Mouse (Mus musculus) CH12.LX (cell line): ENCODE measurements around the gene Calcoco1. TPM values are rescaled to one million over a fixed set of nuclear protein-coding genes. Genes with fewer than 3 reads are reported as not detected.
A peak's percentile ranks its signal among the peaks of the same experiment; 100 is the strongest.

Experiments
- DNase-seq: peaks from one replicate; pipeline ENCODE4 v3.0.0-alpha.2; 2013; ENCODE audit errors: extremely low read depth
- H3K27ac ChIP-seq: 2 replicates; pipeline ENCODE4 v1.5.1; 2012; ENCODE audit warnings: low read depth, mild to moderate bottlenecking, control low read depth, moderate library complexity; ENCODE audit not compliant: insufficient read depth
- H3K27me3 ChIP-seq: replicated peaks from 2 replicates; pipeline ENCODE3; 2012; ENCODE audit warnings: inconsistent platforms
- H3K36me3 ChIP-seq, 2 experiments: replicated peaks in 1 of 2; 2 replicates each; pipeline versions ENCODE3 to v1.6.1; 2012; ENCODE audit warnings: inconsistent platforms in 1 of 2, low read length in 1 of 2, mild to moderate bottlenecking in 1 of 2, mixed read lengths in 1 of 2, moderate library complexity in 1 of 2; ENCODE audit not compliant: control insufficient read depth in 1 of 2, insufficient read depth in 1 of 2
- H3K4me1 ChIP-seq, 2 experiments: 2 replicates each; pipeline ENCODE4 v1.6.1; 2012; ENCODE audit warnings: inconsistent platforms in 1 of 2, moderate library complexity in 1 of 2; ENCODE audit not compliant: insufficient read depth in 2 of 2, control insufficient read depth in 1 of 2
- H3K4me2 ChIP-seq: 2 replicates; pipeline ENCODE4 v1.6.1; 2012; ENCODE audit warnings: low read depth, mild to moderate bottlenecking, control low read depth; ENCODE audit not compliant: poor library complexity, insufficient read depth, severe bottlenecking
- H3K4me3 ChIP-seq, 3 experiments: fragments of 150-350 bp in 1 of 3; sonication (generic) in 1 of 3; replicated peaks in 1 of 3; 2 replicates each; pipeline versions ENCODE3 to v1.5.1; 2011 to 2012; ENCODE audit warnings: low read depth in 2 of 3, low read length in 2 of 3, mild to moderate bottlenecking in 2 of 3, moderate library complexity in 2 of 3, control low read depth in 1 of 3, improper control_type of control experiment in 1 of 3, inconsistent platforms in 1 of 3, mixed read lengths in 1 of 3; ENCODE audit not compliant: poor library complexity in 1 of 3
- H3K79me2 ChIP-seq: replicated peaks from 2 replicates; pipeline ENCODE4 v1.6.1; 2012; ENCODE audit warnings: mild to moderate bottlenecking, moderate library complexity; ENCODE audit not compliant: control insufficient read depth, poor library complexity, insufficient read depth, severe bottlenecking; ENCODE audit errors: extremely low read depth
- H3K9ac ChIP-seq: 2 replicates; pipeline ENCODE4 v1.6.1; 2012; ENCODE audit warnings: low read depth, mild to moderate bottlenecking, control low read depth, moderate library complexity; ENCODE audit not compliant: insufficient read depth
- H3K9me3 ChIP-seq: replicated peaks from 2 replicates; pipeline ENCODE3; 2012; ENCODE audit warnings: low read length, inconsistent platforms, mixed read lengths
- BHLHE40 ChIP-seq: IDR thresholded peaks from 2 replicates; pipeline ENCODE4 v1.6.1; 2011; ENCODE audit warnings: mild to moderate bottlenecking, low read depth, low read length, improper control_type of control experiment
- CHD2 ChIP-seq: IDR thresholded peaks from 2 replicates; pipeline ENCODE4 v1.6.1; 2011; ENCODE audit warnings: low read length, improper control_type of control experiment
- CTCF ChIP-seq, 2 experiments: IDR thresholded peaks in 1 of 2; conservative IDR thresholded peaks in 1 of 2; 2 replicates each; pipeline ENCODE4 v1.5.1; 2011 to 2012; ENCODE audit warnings: low read depth in 2 of 2, low read length in 2 of 2, improper control_type of control experiment in 1 of 2, inconsistent platforms in 1 of 2, mild to moderate bottlenecking in 1 of 2, moderate library complexity in 1 of 2
- E2F4 ChIP-seq: IDR thresholded peaks from 2 replicates; pipeline ENCODE4 v1.6.1; 2011; ENCODE audit warnings: low read depth, low read length, improper control_type of control experiment; ENCODE audit not compliant: insufficient replicate concordance
- ELF1 ChIP-seq: IDR thresholded peaks from 2 replicates; pipeline ENCODE4 v1.6.1; 2014; ENCODE audit warnings: low read depth, mild to moderate bottlenecking, inconsistent platforms, low read length, improper control_type of control experiment
- EP300 ChIP-seq: IDR thresholded peaks from 2 replicates; pipeline ENCODE4 v1.6.1; 2011; ENCODE audit warnings: low read length, improper control_type of control experiment
- ETS1 ChIP-seq: conservative IDR thresholded peaks from 2 replicates; pipeline ENCODE4 v1.6.1; 2012; ENCODE audit warnings: low read depth, mild to moderate bottlenecking, inconsistent platforms, low read length, improper control_type of control experiment, moderate library complexity
- GABPA ChIP-seq: IDR thresholded peaks from 2 replicates; pipeline ENCODE4 v1.6.1; 2012; ENCODE audit warnings: low read depth, low read length, improper control_type of control experiment, inconsistent platforms; ENCODE audit not compliant: insufficient replicate concordance
- HCFC1 ChIP-seq: IDR thresholded peaks from 2 replicates; pipeline ENCODE4 v1.6.1; 2012; ENCODE audit warnings: low read depth, mild to moderate bottlenecking, inconsistent platforms, low read length, improper control_type of control experiment
- IRF4 ChIP-seq: IDR thresholded peaks from 2 replicates; pipeline ENCODE4 v1.6.1; 2014; ENCODE audit warnings: low read depth, mild to moderate bottlenecking, inconsistent platforms, low read length, improper control_type of control experiment
- JUN ChIP-seq: IDR thresholded peaks from 2 replicates; pipeline ENCODE4 v1.6.1; 2011; ENCODE audit warnings: low read depth, mild to moderate bottlenecking, low read length, improper control_type of control experiment, moderate library complexity; ENCODE audit not compliant: insufficient read depth
- JUND ChIP-seq: conservative IDR thresholded peaks from 2 replicates; pipeline ENCODE4 v1.6.1; 2011; ENCODE audit warnings: low read depth, low read length, improper control_type of control experiment
- MAFK ChIP-seq: IDR thresholded peaks from 2 replicates; pipeline ENCODE4 v1.6.1; 2011; ENCODE audit warnings: low read length, improper control_type of control experiment; ENCODE audit not compliant: insufficient replicate concordance
- MAX ChIP-seq: IDR thresholded peaks from 2 replicates; pipeline ENCODE4 v1.6.1; 2011; ENCODE audit warnings: low read length, improper control_type of control experiment
- MAZ ChIP-seq: IDR thresholded peaks from 2 replicates; pipeline ENCODE4 v1.6.1; 2012; ENCODE audit warnings: low read depth, mild to moderate bottlenecking, inconsistent platforms, low read length, improper control_type of control experiment, moderate library complexity
- MEF2A ChIP-seq: IDR thresholded peaks from 2 replicates; pipeline ENCODE4 v1.6.1; 2014; ENCODE audit warnings: low read depth, mild to moderate bottlenecking, inconsistent platforms, low read length, improper control_type of control experiment, borderline replicate concordance
- MXI1 ChIP-seq: IDR thresholded peaks from 2 replicates; pipeline ENCODE4 v1.6.1; 2011; ENCODE audit warnings: mild to moderate bottlenecking, low read depth, low read length, improper control_type of control experiment
- MYC ChIP-seq: IDR thresholded peaks from 2 replicates; pipeline ENCODE4 v1.6.1; 2011; ENCODE audit warnings: low read depth, mild to moderate bottlenecking, improper control_type of control experiment, low read length
- NELFE ChIP-seq: IDR thresholded peaks from 2 replicates; pipeline ENCODE4 v1.6.1; 2011; ENCODE audit warnings: low read depth, low read length, improper control_type of control experiment
- PAX5 ChIP-seq: IDR thresholded peaks from 2 replicates; pipeline ENCODE4 v1.6.1; 2012; ENCODE audit warnings: low read length, inconsistent platforms, mixed read lengths
- POLR2A ChIP-seq: IDR thresholded peaks from 2 replicates; pipeline ENCODE4 v1.6.1; 2011; ENCODE audit warnings: low read depth, mild to moderate bottlenecking, improper control_type of control experiment, low read length
- RAD21 ChIP-seq: IDR thresholded peaks from 2 replicates; pipeline ENCODE4 v1.6.1; 2011; ENCODE audit warnings: low read depth, mild to moderate bottlenecking, low read length, improper control_type of control experiment, moderate library complexity
- RCOR1 ChIP-seq: conservative IDR thresholded peaks from 2 replicates; pipeline ENCODE4 v1.6.1; 2012; ENCODE audit warnings: low read depth, mild to moderate bottlenecking, inconsistent platforms, low read length, improper control_type of control experiment
- SIN3A ChIP-seq: IDR thresholded peaks from 2 replicates; pipeline ENCODE4 v1.6.1; 2012; ENCODE audit warnings: low read length, improper control_type of control experiment, inconsistent platforms
- SMC3 ChIP-seq: IDR thresholded peaks from 2 replicates; pipeline ENCODE4 v1.6.1; 2011; ENCODE audit warnings: low read depth, low read length, improper control_type of control experiment
- TCF12 ChIP-seq: IDR thresholded peaks from 2 replicates; pipeline ENCODE4 v1.6.1; 2014; ENCODE audit warnings: low read depth, mild to moderate bottlenecking, inconsistent platforms, low read length, improper control_type of control experiment
- UBTF ChIP-seq: IDR thresholded peaks from 2 replicates; pipeline ENCODE4 v1.6.1; 2012; ENCODE audit warnings: low read depth, mild to moderate bottlenecking, inconsistent platforms, low read length, improper control_type of control experiment, moderate library complexity
- USF2 ChIP-seq: conservative IDR thresholded peaks from 2 replicates; pipeline ENCODE4 v1.6.1; 2011; ENCODE audit warnings: low read depth, low read length, improper control_type of control experiment
- ZC3H11A ChIP-seq: IDR thresholded peaks from 2 replicates; pipeline ENCODE4 v1.6.1; 2012; ENCODE audit warnings: low read depth, mild to moderate bottlenecking, inconsistent platforms, low read length, improper control_type of control experiment
- ZKSCAN1 ChIP-seq: IDR thresholded peaks from 2 replicates; pipeline ENCODE4 v1.6.1; 2012; ENCODE audit warnings: low read depth, inconsistent platforms, low read length, improper control_type of control experiment, borderline replicate concordance
- ZMIZ1 ChIP-seq: IDR thresholded peaks from 2 replicates; pipeline ENCODE4 v1.6.1; 2012; ENCODE audit warnings: low read depth, mild to moderate bottlenecking, inconsistent platforms, low read length, improper control_type of control experiment
- ZNF384 ChIP-seq: IDR thresholded peaks from 2 replicates; pipeline ENCODE4 v1.6.1; 2012; ENCODE audit warnings: low read depth, low read length, improper control_type of control experiment, inconsistent platforms
- dilution Hi-C: fragments of 300-500 bp; cut with MboI; formaldehyde crosslinking; loops from 2 replicates; pipeline ENCODE4 v1.14.3; 2020; ENCODE audit warnings: low sequenced_read_pairs; ENCODE audit not compliant: extremely low pct_unique_long_range_greater_than_20kb, extremely low pct_ligation_motif_present
- in situ Hi-C: fragments of 300-500 bp; cut with MboI; formaldehyde crosslinking; loops from 3 replicates; pipeline ENCODE4 v1.14.3; 2019; ENCODE audit warnings: low sequenced_read_pairs, low pct_ligation_motif_present, low pct_unique_long_range_greater_than_20kb, mixed read lengths
- polyA plus RNA-seq: library from polyadenylated mRNA; unstranded; fragments of >175 nt; gene quantifications from 2 replicates; pipeline ENCODE4 v1.2.1, GENCODE M21; 2012; ENCODE audit warnings: low read depth; ENCODE audit not compliant: insufficient read length
- total RNA-seq, 2 experiments: library from RNA; depleted of rRNA; stranded (reverse); fragments of 300-350 nt in 1 of 2; fragments of >200 nt in 1 of 2; gene quantifications; 2 replicates each; pipeline ENCODE4 v1.2.3; 2012 to 2014

The Calcoco1 gene
- total and polyA plus RNA-seq, 3 experiments = 3.6 to 8.5 (median 7.6) TPM

- no peak for TF ChIP-seq MAZ
- no peak for TF ChIP-seq ETS1
- no peak for TF ChIP-seq BHLHE40
- TF ChIP-seq PAX5 = no peak
- 0 out of 2 replicates have a peak, but pooled peaks have one; percentile 7 for TF ChIP-seq HCFC1
- TF ChIP-seq, all 38 proteins: peak for 8
Measured at GRCm38 (mm10) chr15:102742589-102742988, 20.6 kb upstream of the Calcoco1 start (continued).

GRCm38 (mm10) chr15:102739520-102740297, 17.7 kb upstream of the Calcoco1 start:
- in situ Hi-C loops (loop anchor here (5.0 to 25.0 kb wide), 2 partner anchors 37 to 423 kb away; partner anchors contain the start of gene Smug1), dilution Hi-C loops (no loop called here)
- H3K27me3 ChIP-seq = peaks cover 48% of the 10 kb centered on the region

More at GRCm38 (mm10) chr15:102739520-102740297, 17.7 kb upstream of the Calcoco1 start:
- no peaks in the 10 kb centered on the region for H3K79me2 ChIP-seq
- no peak overlapping the region for H3K27ac ChIP-seq
- H3K9ac ChIP-seq = no peak overlapping the region
- DNase-seq = peak; percentile 52
- TF ChIP-seq JUN (no peak), MAX (no peak), GABPA (no peak), EP300 (no peak), E2F4 (no peak), ELF1 (no peak), HCFC1 (no peak), ZMIZ1 (no peak), IRF4 (no peak), MAFK (no peak), RAD21 (peak; percentile 68), USF2 (no peak), ZKSCAN1 (no peak), SIN3A (no peak), POLR2A (no peak), TCF12 (no peak), MYC (no peak), NELFE (peak; percentile 43; the same call in 1 of the 2 replicates), BHLHE40 (no peak), JUND (no peak), ETS1 (no peak), UBTF (no peak), SMC3 (peak; percentile 85), CHD2 (no peak), MAZ (no peak), MXI1 (no peak), ZNF384 (no peak), RCOR1 (no peak), ZC3H11A (no peak), MEF2A (no peak), CTCF (conservative IDR thresholded peaks at IDR 0.05 in 1 of 2, IDR thresholded peaks at IDR 0.05 in 1 of 2; ENCODE audit: low read depth in 2 of 2, low read length in 2 of 2) (peak; percentile 79 to 92)
- no peaks in the 10 kb centered on the region for H3K36me3 ChIP-seq
- no peaks in the 10 kb centered on the region for H3K9me3 ChIP-seq
- peaks cover 6 to 28% of the 10 kb centered on the region in 2 experiments; a peak in 3 of 4 replicates for H3K4me1 ChIP-seq
- H3K4me3 ChIP-seq = no peak overlapping the region
- no peak overlapping the region for H3K4me2 ChIP-seq
